Mouse (Mus musculus) limb, embryonic 10.5 days (tissue): Measurements from ENCODE around the gene Gm49416. TPM values are rescaled to one million over a fixed set of nuclear protein-coding genes. Genes with fewer than 3 reads are reported as not detected.
"Not testable (repeated sequence)": the region's sequence is repeated elsewhere in the genome, so short reads cannot be mapped to it uniquely, and the experiment has no call there.

Experiments
- DNase-seq: peaks from one replicate; pipeline ENCODE4 v3.0.0-alpha.2; 2017; ENCODE audit warnings: low spot score
- H3K27ac ChIP-seq: fragments of 300-500 bp; sonication (generic); 2 replicates; pipeline ENCODE4 v1.5.1; 2016; ENCODE audit warnings: mild to moderate bottlenecking
- H3K27me3 ChIP-seq: fragments of 300-500 bp; sonication (generic); 2 replicates; pipeline ENCODE4 v1.6.1; 2016; ENCODE audit warnings: low read depth, mild to moderate bottlenecking; ENCODE audit not compliant: poor library complexity, severe bottlenecking
- H3K36me3 ChIP-seq: fragments of 300-500 bp; sonication (generic); 2 replicates; pipeline ENCODE4 v1.6.1; 2016; ENCODE audit warnings: mild to moderate bottlenecking, moderate library complexity
- H3K4me1 ChIP-seq: fragments of 300-500 bp; sonication (generic); 2 replicates; pipeline ENCODE4 v1.6.1; 2016
- H3K4me3 ChIP-seq: fragments of 300-500 bp; sonication (generic); 2 replicates; pipeline ENCODE4 v1.5.1; 2016; ENCODE audit warnings: mild to moderate bottlenecking, moderate library complexity
- H3K9me3 ChIP-seq: fragments of 300-500 bp; sonication (generic); replicated peaks from 2 replicates; pipeline ENCODE4 v1.6.1; 2016; ENCODE audit warnings: mild to moderate bottlenecking
- WGBS: fragments of 180-500 bp; shearing (Covaris S2); methylation state at CpG from one replicate; pipeline ENCODE4 v1.1.7; 2016; 5-methylcytosine and 5-hydroxymethylcytosine counted together
- polyA plus RNA-seq: library from polyadenylated mRNA; unstranded; fragments of >200 nt; fragmentation: Nextera tagmentation; extraction: Ambion mirVana; gene quantifications from 2 replicates; pipeline ENCODE4 v1.2.1, GENCODE M21; 2016

The Gm49416 gene
- polyA plus RNA-seq, 1 experiment from 2014 or later: not detected

GRCm38 (mm10) chr19:8857689-8858088, 31.0 kb upstream of the Gm49416 start:
- no peaks in the 10 kb centered on the region for H3K4me1 ChIP-seq
- H3K27me3 ChIP-seq: no peaks in the 10 kb centered on the region
- 43% methylated on average over 4 of the region's 4 CpGs for WGBS
- no peaks in the 10 kb centered on the region for H3K9me3 ChIP-seq
- no peak overlapping the region for H3K27ac ChIP-seq
- no peak overlapping the region for H3K4me3 ChIP-seq
- no peaks in the 10 kb centered on the region for H3K36me3 ChIP-seq
- no peak for DNase-seq

- H3K27ac ChIP-seq: no peak overlapping the region
- H3K4me1 ChIP-seq: no peaks in the 10 kb centered on the region
- H3K9me3 ChIP-seq: no peaks in the 10 kb centered on the region
- WGBS: 27% methylated on average over 1 of the region's 1 CpGs
- no peak for DNase-seq
- H3K36me3 ChIP-seq: no peaks in the 10 kb centered on the region
- no peak overlapping the region for H3K4me3 ChIP-seq
- no peaks in the 10 kb centered on the region for H3K27me3 ChIP-seq
Observed at GRCm38 (mm10) chr19:8859018-8859417, 29.7 kb upstream of the Gm49416 start.

- no peaks in the 10 kb centered on the region for H3K27me3 ChIP-seq
- H3K4me1 ChIP-seq: no peaks in the 10 kb centered on the region
- H3K27ac ChIP-seq: no peak overlapping the region
- no peak for DNase-seq
- WGBS: 85% methylated on average over 6 of the region's 6 CpGs
- H3K36me3 ChIP-seq: no peaks in the 10 kb centered on the region
- no peak overlapping the region for H3K4me3 ChIP-seq
- no peaks in the 10 kb centered on the region for H3K9me3 ChIP-seq
Observed at GRCm38 (mm10) chr19:8864265-8864664, 24.5 kb upstream of the Gm49416 start.

- Histone ChIP-seq H3K4me3 (peak overlapping the region; percentile 96), H3K36me3 (peaks cover 28% of the 10 kb centered on the region), H3K27ac (peak overlapping the region; percentile 93; the same call in 1 of the 2 replicates)
- not testable (repeated sequence) for H3K4me1 ChIP-seq, H3K27me3 ChIP-seq, H3K9me3 ChIP-seq, DNase-seq
- WGBS: 74% methylated on average over 3 of the region's 3 CpGs
Observed at GRCm38 (mm10) chr19:8870381-8870780, 18.3 kb upstream of the Gm49416 start.

- H3K27ac ChIP-seq: peak overlapping the region; percentile 93
- no peak for DNase-seq
- peaks cover 33% of the 10 kb centered on the region for H3K36me3 ChIP-seq
- peak overlapping the region; percentile 96 for H3K4me3 ChIP-seq
- 64% methylated on average over 9 of the region's 9 CpGs for WGBS
- H3K4me1 ChIP-seq: peaks cover 10% of the 10 kb centered on the region
- no peaks in the 10 kb centered on the region for H3K9me3 ChIP-seq
- H3K27me3 ChIP-seq: no peaks in the 10 kb centered on the region
Observed at GRCm38 (mm10) chr19:8870838-8871237, 17.9 kb upstream of the Gm49416 start.

- H3K27ac ChIP-seq: peak within 1 kb of the TSS; percentile 93
Observed at GRCm38 (mm10) chr19:8871267-8872186, 17.2 kb upstream of the Gm49416 start, which contains the start of gene Ubxn1. Gene Ubxn1, plus strand, starts transcription at chr19:8871496.

GRCm38 (mm10) chr19:8872266-8872840, 16.4 kb upstream of the Gm49416 start:
- H3K27ac ChIP-seq: peak overlapping the region; percentile 93
- peak overlapping the region; percentile 96 for H3K4me3 ChIP-seq
- peaks cover 48% of the 10 kb centered on the region for H3K36me3 ChIP-seq
- no peaks in the 10 kb centered on the region for H3K27me3 ChIP-seq
- no peaks in the 10 kb centered on the region for H3K9me3 ChIP-seq
- H3K4me1 ChIP-seq: peaks cover 10% of the 10 kb centered on the region
- WGBS: 78% methylated on average over 10 of the region's 10 CpGs
- DNase-seq: no peak

More at GRCm38 (mm10) chr19:8871267-8872186, 17.2 kb upstream of the Gm49416 start, which contains the start of gene Ubxn1:
- peaks cover 10% of the 10 kb centered on the region for H3K4me1 ChIP-seq
- peak; percentile 97 for DNase-seq
- peak within 1 kb of the TSS; percentile 96 for H3K4me3 ChIP-seq
- no peaks in the 10 kb centered on the region for H3K9me3 ChIP-seq
- H3K36me3 ChIP-seq: peaks cover 40% of the 10 kb centered on the region
- 1% methylated on average over 59 of the region's 59 CpGs for WGBS
- no peaks in the 10 kb centered on the region for H3K27me3 ChIP-seq

- H3K27ac ChIP-seq: no peak overlapping the region
- peaks cover 65% of the 10 kb centered on the region for H3K36me3 ChIP-seq
- no peaks in the 10 kb centered on the region for H3K9me3 ChIP-seq
- no peak for DNase-seq
- H3K4me1 ChIP-seq: peaks cover 16% of the 10 kb centered on the region
- H3K27me3 ChIP-seq: no peaks in the 10 kb centered on the region
- no peak overlapping the region for H3K4me3 ChIP-seq
- 96% methylated on average over 7 of the region's 7 CpGs for WGBS
Observed at GRCm38 (mm10) chr19:8875031-8875430, 13.7 kb upstream of the Gm49416 start.

- H3K4me3 ChIP-seq: peak within 1 kb of the TSS; percentile 84
- H3K27me3 ChIP-seq: no peaks in the 10 kb centered on the region
- H3K27ac ChIP-seq: peak within 1 kb of the TSS; percentile 92
- peaks cover 36% of the 10 kb centered on the region for H3K36me3 ChIP-seq
- peaks cover 10% of the 10 kb centered on the region; the same call in 1 of the 2 replicates for H3K4me1 ChIP-seq
- WGBS: under 1% methylated on average over 42 of the region's 42 CpGs
- no peaks in the 10 kb centered on the region for H3K9me3 ChIP-seq
- peak; percentile 84 for DNase-seq
Observed at GRCm38 (mm10) chr19:8880311-8881033, 8.3 kb upstream of the Gm49416 start, which contains the start of gene Uqcc3. Gene Uqcc3, minus strand, starts transcription at chr19:8880923.

GRCm38 (mm10) chr19:8881034-8881392, 7.7 kb upstream of the Gm49416 start:
- Histone ChIP-seq H3K36me3 (peaks cover 31% of the 10 kb centered on the region), H3K27me3 (no peaks in the 10 kb centered on the region), H3K27ac (peak overlapping the region; percentile 92), H3K4me1 (peaks cover 10% of the 10 kb centered on the region; the same call in 1 of the 2 replicates), H3K4me3 (peak overlapping the region; percentile 84), H3K9me3 (no peaks in the 10 kb centered on the region)
- no peak for DNase-seq
- WGBS: 18% methylated on average over 3 of the region's 3 CpGs

- no peak within 1 kb of the TSS for H3K27ac ChIP-seq
- 91% methylated on average over 3 of the region's 3 CpGs for WGBS
- H3K27me3 ChIP-seq: no peaks in the 10 kb centered on the region
- H3K36me3 ChIP-seq: peaks cover 11% of the 10 kb centered on the region; the same call in 1 of the 2 replicates
- DNase-seq: no peak
- no peaks in the 10 kb centered on the region for H3K9me3 ChIP-seq
- no peak within 1 kb of the TSS for H3K4me3 ChIP-seq
- H3K4me1 ChIP-seq: peaks cover 18% of the 10 kb centered on the region
Observed at GRCm38 (mm10) chr19:8883616-8884015, 5.1 kb upstream of the Gm49416 start, which contains the start of the genes Lbhd1 and Gm49403. Gene Lbhd1, plus strand, starts transcription at chr19:8883732. Gene Gm49403, plus strand, starts transcription at chr19:8883930.

- DNase-seq: no peak
- WGBS: 37% methylated on average over 1 of the region's 1 CpGs
- Histone ChIP-seq H3K4me1 (peaks cover 14% of the 10 kb centered on the region), H3K27me3 (no peaks in the 10 kb centered on the region), H3K4me3 (peak overlapping the region; percentile 68), H3K9me3 (no peaks in the 10 kb centered on the region), H3K36me3 (peaks cover 20% of the 10 kb centered on the region), H3K27ac (peak overlapping the region; percentile 93)
Observed at GRCm38 (mm10) chr19:8886916-8887584, 1.7 kb upstream of the Gm49416 start.
